Mouse (Mus musculus) neural tube, embryonic 15.5 days (tissue): ENCODE data around the gene Iapp. TPM values are rescaled to one million over a fixed set of nuclear protein-coding genes. Genes with fewer than 3 reads are reported as not detected.
"Not testable (repeated sequence)": the region's sequence is repeated elsewhere in the genome, so short reads cannot be mapped to it uniquely, and the experiment has no call there.

ENCODE experiments used
- ATAC-seq: fragments of 200-750 bp; cut with Nextera tagmentation; 2 replicates; pipeline ENCODE4 v1.8.0; 2017; ENCODE audit warnings: mild to moderate bottlenecking, moderate TSS enrichment, moderate library complexity; ENCODE audit not compliant: low FRiP score
- H3K27ac ChIP-seq: fragments of 300-500 bp; sonication (generic); replicated peaks from 2 replicates; pipeline ENCODE4 v1.5.1; 2015; ENCODE audit warnings: mild to moderate bottlenecking, inconsistent platforms
- H3K27me3 ChIP-seq: fragments of 300-500 bp; sonication (generic); replicated peaks from 2 replicates; pipeline ENCODE4 v1.6.1; 2015; ENCODE audit warnings: inconsistent platforms
- H3K36me3 ChIP-seq: fragments of 300-500 bp; sonication (generic); 2 replicates; pipeline ENCODE4 v1.6.1; 2015; ENCODE audit warnings: inconsistent platforms
- H3K4me1 ChIP-seq: fragments of 300-500 bp; sonication (generic); 2 replicates; pipeline ENCODE4 v1.6.1; 2015; ENCODE audit warnings: inconsistent platforms
- H3K4me2 ChIP-seq: fragments of 300-500 bp; sonication (generic); 2 replicates; pipeline ENCODE4 v1.6.1; 2015; ENCODE audit warnings: inconsistent platforms, mild to moderate bottlenecking, moderate library complexity
- H3K4me3 ChIP-seq: fragments of 300-500 bp; sonication (generic); replicated peaks from 2 replicates; pipeline ENCODE4 v1.5.1; 2015; ENCODE audit warnings: mild to moderate bottlenecking, inconsistent platforms
- H3K9ac ChIP-seq: fragments of 300-500 bp; sonication (generic); replicated peaks from 2 replicates; pipeline ENCODE4 v1.6.1; 2015; ENCODE audit warnings: mild to moderate bottlenecking, inconsistent platforms
- H3K9me3 ChIP-seq: fragments of 300-500 bp; sonication (generic); replicated peaks from 2 replicates; pipeline ENCODE4 v1.6.1; 2016; ENCODE audit warnings: inconsistent platforms
- WGBS: fragments of 180-500 bp; shearing (Covaris S2); methylation state at CpG from one replicate; pipeline ENCODE4 v1.1.7; 2015; ENCODE audit warnings: mixed read lengths; 5-methylcytosine and 5-hydroxymethylcytosine counted together
- polyA plus RNA-seq: library from polyadenylated mRNA; unstranded; fragments of >200 nt; fragmentation: Nextera tagmentation; extraction: Ambion mirVana; gene quantifications from 2 replicates; pipeline ENCODE4 v1.2.1, GENCODE M21; 2015

Iapp gene
- polyA plus RNA-seq, result 0.19 and 0.52 TPM in 2 replicates

- no peak within 1 kb of the TSS for H3K27ac ChIP-seq
- WGBS, result 44% methylated on average over 4 of the region's 4 CpGs
- no peak within 1 kb of the TSS for H3K4me2 ChIP-seq
- H3K9ac ChIP-seq, result no peak within 1 kb of the TSS
- ATAC-seq, result no peak
- no peak within 1 kb of the TSS for H3K4me3 ChIP-seq
- no peaks in the 10 kb centered on the region for H3K9me3 ChIP-seq
- H3K4me1 ChIP-seq, result no peaks in the 10 kb centered on the region
- no peaks in the 10 kb centered on the region for H3K36me3 ChIP-seq
- H3K27me3 ChIP-seq, result no peaks in the 10 kb centered on the region
Measured at GRCm38 (mm10) chr6:142298098-142298497, at the start of gene Iapp. Iapp (plus strand) TSS chr6:142298423.

GRCm38 (mm10) chr6:142250738-142251307 is 47.4 kb upstream of the Iapp start:
- not testable (repeated sequence) for H3K4me3 ChIP-seq, H3K27ac ChIP-seq, H3K4me2 ChIP-seq, H3K4me1 ChIP-seq, ATAC-seq, H3K9ac ChIP-seq, H3K9me3 ChIP-seq, H3K36me3 ChIP-seq, H3K27me3 ChIP-seq
- 91% methylated on average over 1 of the region's 1 CpGs for WGBS

DNA sequence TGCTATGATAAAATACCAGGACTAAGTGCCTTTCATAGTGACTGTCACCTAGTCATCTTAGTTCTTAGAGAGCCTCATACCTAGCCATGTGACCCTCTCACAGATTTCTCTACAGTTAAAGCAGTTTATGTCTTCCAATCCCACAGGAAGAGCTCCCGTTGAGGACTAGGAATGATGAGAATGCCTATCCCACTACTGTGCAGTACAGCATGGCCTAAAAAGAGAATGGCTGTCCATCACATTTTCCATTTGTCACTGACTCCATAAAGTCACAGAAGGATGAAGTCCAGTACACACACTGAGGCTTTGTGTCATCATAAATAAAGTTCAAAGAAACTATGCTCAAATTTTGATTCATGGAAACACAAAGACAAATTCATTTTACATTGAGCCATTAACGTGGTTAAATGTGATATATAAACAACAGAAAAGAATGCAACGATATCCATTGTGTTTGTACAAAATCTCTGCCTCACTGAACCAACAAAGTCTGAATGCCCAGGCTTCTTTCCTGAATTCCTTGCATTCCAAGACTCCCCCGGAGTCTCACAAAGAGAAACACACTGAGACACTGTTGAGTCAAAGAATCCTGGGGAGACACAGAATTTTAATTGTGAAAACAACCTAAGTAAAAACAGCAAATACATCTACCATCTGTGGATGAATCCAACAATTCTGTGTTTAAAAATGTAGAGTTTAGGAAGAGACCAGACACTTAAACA is 22.3 kb upstream of the Iapp start:
- no peak for ATAC-seq
- H3K9ac ChIP-seq, result no peak overlapping the region
- H3K4me2 ChIP-seq, result no peak overlapping the region
- no peak overlapping the region for H3K4me3 ChIP-seq
- WGBS, result 16% methylated on average over 4 of the region's 4 CpGs
- no peaks in the 10 kb centered on the region for H3K9me3 ChIP-seq
- no peaks in the 10 kb centered on the region for H3K27me3 ChIP-seq
- no peaks in the 10 kb centered on the region for H3K36me3 ChIP-seq
- no peak overlapping the region for H3K27ac ChIP-seq
- no peaks in the 10 kb centered on the region for H3K4me1 ChIP-seq

- no peak for ATAC-seq
- Histone ChIP-seq H3K4me2 (no peak overlapping the region), H3K4me3 (no peak overlapping the region), H3K36me3 (no peaks in the 10 kb centered on the region), H3K27ac (no peak overlapping the region), H3K9ac (no peak overlapping the region), H3K9me3 (no peaks in the 10 kb centered on the region), H3K4me1 (no peaks in the 10 kb centered on the region), H3K27me3 (no peaks in the 10 kb centered on the region)
- WGBS, result 71% methylated on average over 12 of the region's 12 CpGs
Measured at GRCm38 (mm10) chr6:142289413-142290118, 8.7 kb upstream of the Iapp start.

DNA sequence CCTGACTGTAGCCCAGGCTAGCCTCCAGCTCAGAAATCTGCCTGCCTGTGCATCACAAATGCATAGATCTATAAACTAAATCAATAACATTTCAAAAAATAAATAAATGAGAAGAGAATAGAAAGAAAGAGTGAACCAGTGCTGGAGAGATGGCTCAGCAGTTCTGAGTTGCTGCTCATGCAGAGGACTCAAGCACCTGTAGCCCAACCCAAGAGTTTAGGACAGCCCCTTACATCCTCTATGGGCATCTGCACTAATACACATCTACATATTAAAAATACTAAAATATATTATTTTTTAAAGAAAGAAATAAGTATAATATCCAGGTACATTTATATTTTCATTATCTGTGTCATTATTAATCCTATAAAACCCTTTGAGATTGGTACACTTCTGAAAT is 6.9 kb downstream of the Iapp start:
- no peaks in the 10 kb centered on the region for H3K27me3 ChIP-seq
- no peak for ATAC-seq
- no peak overlapping the region for H3K27ac ChIP-seq
- peaks cover 5% of the 10 kb centered on the region; the same call in 1 of the 2 replicates for H3K9me3 ChIP-seq
- no peak overlapping the region for H3K4me2 ChIP-seq
- no peak overlapping the region for H3K4me3 ChIP-seq
- no peaks in the 10 kb centered on the region for H3K4me1 ChIP-seq
- no peaks in the 10 kb centered on the region for H3K36me3 ChIP-seq
- H3K9ac ChIP-seq, result no peak overlapping the region

- Histone ChIP-seq H3K4me3 (no peak overlapping the region), H3K27ac (no peak overlapping the region), H3K36me3 (no peaks in the 10 kb centered on the region), H3K9ac (no peak overlapping the region), H3K9me3 (peaks cover 5% of the 10 kb centered on the region; the same call in 1 of the 2 replicates), H3K4me2 (no peak overlapping the region), H3K4me1 (no peaks in the 10 kb centered on the region), H3K27me3 (no peaks in the 10 kb centered on the region)
- no peak for ATAC-seq
- 90% methylated on average over 5 of the region's 5 CpGs for WGBS
Measured at GRCm38 (mm10) chr6:142314285-142314684, 16.1 kb downstream of the Iapp start.

- Histone ChIP-seq H3K4me3 (no peak overlapping the region), H3K27me3 (no peaks in the 10 kb centered on the region), H3K4me1 (no peaks in the 10 kb centered on the region), H3K36me3 (no peaks in the 10 kb centered on the region), H3K27ac (no peak overlapping the region), H3K9ac (no peak overlapping the region), H3K4me2 (no peak overlapping the region), H3K9me3 (no peaks in the 10 kb centered on the region)
- ATAC-seq, result no peak
Measured at GRCm38 (mm10) chr6:142317106-142317505, 18.9 kb downstream of the Iapp start.

- Histone ChIP-seq H3K9ac (no peak within 1 kb of the TSS), H3K36me3 (no peaks in the 10 kb centered on the region), H3K4me1 (no peaks in the 10 kb centered on the region), H3K27me3 (no peaks in the 10 kb centered on the region), H3K27ac (no peak within 1 kb of the TSS), H3K4me3 (no peak within 1 kb of the TSS), H3K9me3 (no peaks in the 10 kb centered on the region), H3K4me2 (no peak within 1 kb of the TSS)
- ATAC-seq, result no peak
- WGBS, result 26% methylated on average over 4 of the region's 4 CpGs
Measured at GRCm38 (mm10) chr6:142322881-142323280, 24.7 kb downstream of the Iapp start, which contains the start of gene Slco1a5. Slco1a5 (minus strand) TSS chr6:142322981.

DNA sequence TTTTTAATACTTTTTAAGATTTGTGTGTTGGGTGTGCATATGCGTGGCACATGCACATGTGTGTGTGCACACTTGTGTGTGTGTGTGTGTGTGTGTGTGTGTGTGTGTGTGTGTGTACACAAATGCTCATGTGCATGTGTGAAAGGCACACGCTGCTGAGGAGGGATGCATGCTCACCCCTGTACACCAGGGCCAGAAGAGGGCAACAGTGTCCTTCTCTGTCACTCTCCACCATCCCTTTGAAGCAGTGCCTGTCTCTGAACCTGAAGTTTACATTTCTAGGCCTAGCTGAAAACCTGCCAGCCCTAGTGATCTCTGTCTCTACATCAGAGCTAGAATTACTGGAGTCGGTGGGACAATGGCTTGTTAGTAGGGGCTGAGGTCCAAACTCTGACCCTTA is 28.4 kb downstream of the Iapp start:
- no peaks in the 10 kb centered on the region for H3K9me3 ChIP-seq
- no peak overlapping the region for H3K4me2 ChIP-seq
- H3K4me1 ChIP-seq, result no peaks in the 10 kb centered on the region
- H3K36me3 ChIP-seq, result no peaks in the 10 kb centered on the region
- ATAC-seq, result no peak
- H3K9ac ChIP-seq, result no peak overlapping the region
- 86% methylated on average over 3 of the region's 3 CpGs for WGBS
- H3K27me3 ChIP-seq, result no peaks in the 10 kb centered on the region
- H3K27ac ChIP-seq, result no peak overlapping the region
- no peak overlapping the region for H3K4me3 ChIP-seq

- WGBS, result 65% methylated on average over 1 of the region's 1 CpGs
- Histone ChIP-seq H3K27me3 (no peaks in the 10 kb centered on the region), H3K36me3 (no peaks in the 10 kb centered on the region), H3K27ac (no peak overlapping the region), H3K4me1 (no peaks in the 10 kb centered on the region), H3K9me3 (no peaks in the 10 kb centered on the region), H3K4me3 (no peak overlapping the region), H3K9ac (no peak overlapping the region), H3K4me2 (no peak overlapping the region)
- no peak for ATAC-seq
Measured at GRCm38 (mm10) chr6:142329201-142329600, 31.0 kb downstream of the Iapp start.

GRCm38 (mm10) chr6:142338961-142339360 is 40.7 kb downstream of the Iapp start:
- 74% methylated on average over 2 of the region's 2 CpGs for WGBS

DNA sequence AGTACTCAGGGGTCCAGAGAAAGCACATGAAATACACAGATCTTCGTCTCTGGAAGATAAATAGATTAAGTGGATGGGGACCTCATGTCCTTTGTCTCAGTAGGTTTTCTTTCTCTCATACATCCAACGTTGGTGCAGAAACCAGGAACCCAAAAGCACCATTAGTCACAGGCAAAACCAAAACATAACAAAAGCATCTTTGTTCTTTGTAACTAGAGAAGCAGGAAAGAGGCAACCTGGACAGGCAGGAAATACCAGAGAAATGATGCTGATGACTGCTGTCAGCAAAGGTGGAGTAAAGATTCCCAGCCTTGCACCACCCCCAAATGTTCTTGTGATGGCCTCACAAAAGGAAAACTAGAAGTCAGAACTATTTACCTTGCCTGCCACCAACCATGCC is 41.4 kb downstream of the Iapp start:
- Histone ChIP-seq H3K36me3 (no peaks in the 10 kb centered on the region), H3K4me3 (no peak overlapping the region), H3K27ac (no peak overlapping the region), H3K9ac (no peak overlapping the region), H3K9me3 (no peaks in the 10 kb centered on the region), H3K4me2 (no peak overlapping the region), H3K27me3 (no peaks in the 10 kb centered on the region), H3K4me1 (no peaks in the 10 kb centered on the region)
- WGBS, result 55% methylated on average over 2 of the region's 2 CpGs
- ATAC-seq, result no peak

More at GRCm38 (mm10) chr6:142338961-142339360, 40.7 kb downstream of the Iapp start:
- Histone ChIP-seq H3K4me2 (no peak overlapping the region), H3K9me3 (no peaks in the 10 kb centered on the region), H3K9ac (no peak overlapping the region), H3K4me1 (no peaks in the 10 kb centered on the region), H3K27me3 (no peaks in the 10 kb centered on the region), H3K36me3 (no peaks in the 10 kb centered on the region), H3K27ac (no peak overlapping the region), H3K4me3 (no peak overlapping the region)
- no peak for ATAC-seq
